Mouse (Mus musculus) telencephalon, adult 2 months (tissue): Measurements from ENCODE around the gene Dab1.

Source experiments
- DNase-seq: peaks from one replicate; pipeline ENCODE4 v3.0.0-alpha.2; 2011; ENCODE audit warnings: low read depth, low spot score

Dab1 gene

GRCm38 (mm10) chr4:104587826-104588225 lies 968.7 kb downstream of the Dab1 start:
- no peak for DNase-seq

- no peak for DNase-seq
Observed at GRCm38 (mm10) chr4:104596936-104597335, 977.8 kb downstream of the Dab1 start.

GRCm38 (mm10) chr4:104597490-104598465 lies 978.6 kb downstream of the Dab1 start:
- peak; percentile 67 for DNase-seq

- no peak for DNase-seq
Observed at GRCm38 (mm10) chr4:104602804-104603203, 983.6 kb downstream of the Dab1 start.

- no peak for DNase-seq
Observed at GRCm38 (mm10) chr4:104604298-104604697, 985.1 kb downstream of the Dab1 start.

GRCm38 (mm10) chr4:104606881-104607280 lies 987.7 kb downstream of the Dab1 start:
- DNase-seq = no peak

GRCm38 (mm10) chr4:104607636-104608035 lies 988.5 kb downstream of the Dab1 start:
- no peak for DNase-seq

- DNase-seq = no peak
Observed at GRCm38 (mm10) chr4:104619452-104619851, 1000.3 kb downstream of the Dab1 start.

GRCm38 (mm10) chr4:104625316-104625715 lies 1006.2 kb downstream of the Dab1 start:
- no peak for DNase-seq

GRCm38 (mm10) chr4:104628708-104629107 lies 1009.5 kb downstream of the Dab1 start:
- no peak for DNase-seq

GRCm38 (mm10) chr4:104637016-104637415 lies 1017.9 kb downstream of the Dab1 start:
- no peak for DNase-seq

- no peak for DNase-seq
Observed at GRCm38 (mm10) chr4:104640617-104641016, 1021.5 kb downstream of the Dab1 start.

GRCm38 (mm10) chr4:104642761-104643469 lies 1023.8 kb downstream of the Dab1 start:
- DNase-seq = no peak

- peak; percentile 71 for DNase-seq
Observed at GRCm38 (mm10) chr4:104643534-104644356, 1024.6 kb downstream of the Dab1 start.

- DNase-seq = no peak
Observed at GRCm38 (mm10) chr4:104644357-104644630, 1025.1 kb downstream of the Dab1 start.

- DNase-seq = no peak
Observed at GRCm38 (mm10) chr4:104644862-104645261, 1025.7 kb downstream of the Dab1 start.

GRCm38 (mm10) chr4:104651761-104652160 lies 1032.6 kb downstream of the Dab1 start:
- no peak for DNase-seq

- DNase-seq = peak; percentile 86
Observed at GRCm38 (mm10) chr4:104656728-104657127, 1037.6 kb downstream of the Dab1 start.

- peak; percentile 70 for DNase-seq
Observed at GRCm38 (mm10) chr4:104662841-104663614, 1043.9 kb downstream of the Dab1 start.

GRCm38 (mm10) chr4:104665553-104665952 lies 1046.4 kb downstream of the Dab1 start:
- DNase-seq = no peak
